ENCODE assay signal across 11 mouse cellular contexts in the genomic region with DNA sequence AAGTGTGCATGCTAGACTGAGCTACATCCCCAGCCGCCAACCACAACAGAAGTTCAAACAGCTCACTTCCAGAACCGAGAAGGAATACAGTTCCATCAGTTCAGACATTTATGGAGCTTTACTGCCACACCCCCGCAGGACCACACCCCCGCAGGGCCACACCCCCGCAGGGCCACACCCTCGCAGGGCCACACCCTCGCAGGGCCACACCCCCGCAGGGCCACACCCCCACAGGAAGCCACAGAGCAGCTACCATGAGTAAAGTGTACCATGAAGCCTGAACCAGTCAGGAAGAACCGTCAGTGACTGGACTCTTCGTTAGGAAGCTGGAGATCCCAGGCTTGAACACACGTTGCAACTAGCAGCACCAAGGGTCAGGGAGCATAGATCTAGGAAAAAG. TPM values are rescaled to one million over a fixed set of nuclear protein-coding genes. Genes with fewer than 3 reads are reported as not detected.
DNase-seq lines count a peak whose midpoint lies in the region; ATAC-seq lines count a peak whose summit lies in the region.
"Had no signal": no experiment of that assay in that cellular context is flagged by ENCODE, and none has a peak within 500 bp of the region (broad histone marks: within the 10 kb centered on the region; RNA-seq: fewer than 3 reads in every experiment).

No protein-coding gene starts in this region.

- DNase-seq in 416B (ENCODE audit: low read depth): peak; percentile 93
- peak; percentile 64 for DNase-seq in CD4-positive helper T cell, adult 2 months (ENCODE audit: low read depth, low spot score)
- DNase-seq in ovary, adult 18-20 months (ENCODE audit: low spot score): no peak
- DNase-seq in cerebellum, postnatal 10 days: no peak
- DNase-seq in left cerebral cortex, postnatal 25 days (ENCODE audit: low spot score in 2 of 2): no peak
- DNase-seq: cerebellum, adult 9-11 months; forebrain, postnatal 0 days; retina, postnatal 1 day had no signal

- intact Hi-C loops in left cerebral cortex, postnatal 25 days (cut with DNase I): no loop called here

- peak; percentile 84 for ATAC-seq in common myeloid progenitor, adult 5-6 weeks (replicated peaks; ENCODE audit: low read depth, poor library complexity, severe bottlenecking)
- peak; percentile 77 for ATAC-seq in megakaryocyte-erythroid progenitor cell, adult 5-6 weeks (replicated peaks; ENCODE audit: low FRiP score, low TSS enrichment, poor library complexity, severe bottlenecking)
- ATAC-seq: forebrain, postnatal 0 days; midbrain, embryonic 15.5 days had no signal

RNA-seq across cellular contexts. Expression of a gene that starts 3.8 kb away (rescaled TPM):
- 0.05 and 0.15 TPM in 2 replicates for total RNA-seq in common myeloid progenitor, adult 5-6 weeks (2017)
- not detected in 2 replicates for total RNA-seq in megakaryocyte-erythroid progenitor cell, adult 5-6 weeks (2014; fragmentation: Nextera tagmentation)
- total RNA-seq in megakaryocyte-erythroid progenitor cell, adult 5-6 weeks (2017): 0.52 TPM in 1 of 2 replicates, not detected in the other
- 10 to 100 TPM; 29.6 to 33.2 TPM for total RNA-seq in left cerebral cortex, postnatal 25 days (2021)

RNA-seq across cellular contexts. Expression of a gene that starts 11.4 kb away (rescaled TPM):
- total RNA-seq in common myeloid progenitor, adult 5-6 weeks (2017): 8.2 and 11.6 TPM in 2 replicates
- total RNA-seq in megakaryocyte-erythroid progenitor cell, adult 5-6 weeks (2014; fragmentation: Nextera tagmentation): 9.0 and 15.9 TPM in 2 replicates
- total RNA-seq in megakaryocyte-erythroid progenitor cell, adult 5-6 weeks (2017): 5.0 and 7.5 TPM in 2 replicates
- total RNA-seq in left cerebral cortex, postnatal 25 days (2021): 10 to 100 TPM; 11.0 to 11.8 TPM

Comparison
In these comparisons a context has a peak if more than half of its experiments do, and no peak if none do; other contexts are left out.
1. DNase-seq: peak in 416B (single experiment) and CD4-positive helper T cell, adult 2 months (single experiment); none in ovary, adult 18-20 months (single experiment), cerebellum, postnatal 10 days (0 of 2) and left cerebral cortex, postnatal 25 days (0 of 2).
2. RNA of a gene that starts 3.8 kb away (total RNA-seq): 29.6 to 33.2 TPM in left cerebral cortex, postnatal 25 days; 0.52 TPM in megakaryocyte-erythroid progenitor cell, adult 5-6 weeks and 0.05 to 0.15 TPM in common myeloid progenitor, adult 5-6 weeks; every median in the first group is over 10 times any median in the second.